Mouse (Mus musculus): ENCODE data around the gene Slc26a8.

Gene Slc26a8

DNA sequence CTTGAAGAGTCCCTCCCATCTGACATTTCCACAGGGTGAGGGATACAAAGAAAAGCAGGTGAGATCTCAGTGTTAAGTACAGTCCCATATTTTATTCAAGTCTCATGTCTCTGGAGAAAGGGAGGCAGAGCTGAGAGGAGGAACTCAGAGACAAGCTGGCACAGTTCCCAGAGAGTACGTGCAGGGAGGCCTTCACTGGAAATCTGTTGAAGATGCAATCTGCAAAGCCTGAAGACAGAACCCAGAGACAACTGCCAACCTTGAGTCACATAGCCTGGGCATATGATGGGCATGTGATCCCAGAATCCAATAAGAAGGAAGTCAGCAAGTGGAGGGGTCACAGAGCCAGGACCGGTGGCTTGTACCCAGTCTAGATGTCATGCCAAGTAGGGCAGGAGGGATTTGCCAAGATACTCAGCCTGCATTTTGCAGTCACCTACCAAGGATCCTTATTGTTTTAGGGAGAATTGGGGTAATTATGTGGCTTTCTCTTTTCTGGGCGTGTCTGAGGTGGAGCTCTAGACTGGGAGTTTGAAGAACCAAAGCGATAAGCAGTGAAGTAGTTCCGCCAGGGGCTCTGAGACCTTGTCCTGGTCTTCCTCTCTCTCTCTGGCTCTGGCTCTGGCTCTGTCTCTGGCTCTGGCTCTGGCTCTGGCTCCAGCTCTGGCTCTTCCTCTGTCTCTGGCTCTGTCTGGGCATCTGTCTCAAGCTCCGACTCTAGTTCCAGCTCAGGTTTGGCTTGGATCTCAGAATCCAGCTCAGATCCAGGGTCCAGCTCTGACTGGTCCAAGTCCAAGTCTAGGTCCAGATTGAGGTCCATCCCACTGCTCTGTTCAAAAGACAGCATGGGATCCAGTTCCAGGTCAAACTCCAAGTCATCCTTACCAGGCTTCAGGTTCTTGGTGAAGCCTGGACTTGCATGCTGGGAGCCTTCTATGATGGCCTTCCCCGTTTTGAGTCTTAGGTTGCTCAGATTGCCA, 52.0 kb downstream of the Slc26a8 start:
- DNase-seq: peak; percentile 27

DNA sequence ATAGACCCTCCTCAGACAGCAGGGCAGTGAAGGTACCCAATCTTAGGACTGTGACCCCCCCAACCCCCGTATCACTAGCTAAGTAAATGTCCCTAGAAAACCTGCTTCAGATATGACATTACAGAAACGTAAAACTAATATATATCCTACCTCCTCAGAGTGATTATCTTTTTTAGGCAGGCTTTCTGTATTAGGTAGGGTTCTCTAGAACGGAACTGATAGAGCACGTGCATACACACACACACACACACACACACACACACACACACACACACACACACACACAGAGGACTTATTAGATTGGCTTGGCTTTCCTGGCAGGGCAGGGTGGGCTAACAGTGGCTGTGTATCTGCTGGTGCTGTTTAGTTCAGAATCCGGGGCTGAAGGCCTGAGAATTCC, 54.2 kb downstream of the Slc26a8 start:
- DNase-seq: no peak

DNA sequence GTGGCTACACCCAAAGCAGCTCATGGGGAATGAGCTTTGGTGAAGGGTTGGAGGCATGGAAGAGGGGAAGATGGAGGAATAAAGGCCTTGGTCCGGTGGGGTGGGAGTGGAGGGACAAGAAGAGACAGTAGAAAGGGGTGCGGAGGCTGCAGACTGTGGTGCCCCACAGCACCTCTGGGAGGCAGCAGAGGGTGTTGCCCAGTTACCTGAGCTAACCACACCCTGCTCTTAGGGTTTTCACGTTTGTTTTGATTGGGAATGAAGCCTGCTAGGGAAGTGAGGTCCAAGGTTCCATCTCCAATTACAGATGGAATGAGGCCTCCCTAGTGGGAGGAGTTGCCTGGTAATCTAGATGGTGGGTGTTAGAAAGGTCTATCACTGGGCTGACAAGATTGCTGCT, 60.9 kb downstream of the Slc26a8 start:
- no peak for DNase-seq

DNA sequence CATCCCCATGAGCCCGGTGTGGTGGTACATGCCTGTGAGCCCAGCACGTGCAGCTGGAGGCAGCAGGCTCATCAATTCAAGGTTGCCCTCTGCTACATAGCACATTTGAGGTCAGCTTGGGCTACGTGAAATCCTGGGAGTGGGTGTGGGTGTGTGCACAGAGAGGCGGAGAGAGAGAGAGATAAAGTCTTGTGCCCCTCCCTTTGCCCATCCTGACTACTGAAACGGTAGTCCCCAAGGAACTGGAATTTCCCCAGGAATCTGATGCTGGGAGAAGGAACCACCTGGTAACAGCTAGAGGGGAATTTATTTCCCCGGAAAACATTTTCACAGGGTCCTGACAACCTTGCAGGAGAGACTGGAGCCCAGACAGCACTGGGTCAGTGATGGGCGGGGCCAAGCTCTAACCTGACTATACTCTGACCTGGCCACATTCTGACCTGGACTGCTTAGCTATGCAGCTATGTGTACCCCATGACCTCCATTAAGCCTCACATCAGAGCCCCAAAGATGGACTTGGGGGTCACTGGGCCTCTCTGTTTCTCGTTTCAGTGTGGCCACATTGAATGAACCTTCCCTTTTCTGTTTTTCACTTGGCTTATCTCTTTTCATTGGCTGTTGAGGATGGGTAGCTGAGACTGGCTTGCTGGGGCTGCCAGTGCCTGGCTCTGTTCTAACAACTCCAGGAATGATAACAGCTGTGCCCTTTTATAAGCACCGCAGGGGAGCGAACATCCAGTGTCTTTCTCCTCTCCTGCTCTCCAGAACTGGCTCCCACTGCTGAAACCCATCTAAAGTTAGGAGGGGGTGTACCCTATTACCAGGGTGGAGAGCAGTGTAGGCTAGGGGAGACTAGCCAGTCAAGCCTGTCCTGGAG, 61.5 kb downstream of the Slc26a8 start:
- DNase-seq: peak; percentile 53

DNA sequence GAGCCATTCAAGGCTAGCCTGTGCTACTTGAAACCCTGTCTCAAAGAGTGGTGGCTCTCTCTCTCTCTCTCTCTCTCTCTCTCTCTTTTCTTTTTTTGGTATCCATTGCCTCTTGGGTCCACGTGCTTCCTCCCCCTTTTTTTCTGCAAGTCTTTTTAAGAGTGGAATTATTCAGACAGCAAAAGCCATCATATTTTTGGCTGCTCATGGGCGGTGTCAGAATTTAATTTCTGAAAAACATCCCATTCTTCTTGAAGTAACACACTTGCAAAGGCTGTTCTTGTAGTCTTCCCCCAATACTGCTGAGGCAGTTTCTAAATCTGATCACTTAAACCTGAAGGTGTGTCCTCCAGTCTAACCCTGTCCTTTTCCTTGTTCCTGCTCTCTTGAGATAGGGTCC, 63.1 kb downstream of the Slc26a8 start:
- no peak for DNase-seq

DNA sequence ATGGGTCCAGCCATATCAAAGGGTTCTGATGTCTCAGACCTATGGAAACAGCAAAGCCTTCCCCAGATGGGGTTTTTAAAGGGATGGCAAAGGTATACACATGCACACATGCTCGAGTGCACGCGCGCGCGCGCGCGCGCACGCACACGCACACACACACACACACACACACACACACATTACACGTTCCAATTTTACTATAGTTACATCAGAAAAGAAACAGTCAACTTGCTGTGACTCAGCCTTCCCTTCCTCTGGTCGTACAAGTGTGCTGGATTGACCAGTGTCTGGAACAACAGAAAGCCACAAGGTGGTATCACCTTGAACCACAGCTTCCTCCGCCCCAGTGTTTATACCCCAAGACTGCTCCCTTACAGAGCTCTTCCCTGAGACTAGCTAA, 64.7 kb downstream of the Slc26a8 start:
- no peak for DNase-seq

DNA sequence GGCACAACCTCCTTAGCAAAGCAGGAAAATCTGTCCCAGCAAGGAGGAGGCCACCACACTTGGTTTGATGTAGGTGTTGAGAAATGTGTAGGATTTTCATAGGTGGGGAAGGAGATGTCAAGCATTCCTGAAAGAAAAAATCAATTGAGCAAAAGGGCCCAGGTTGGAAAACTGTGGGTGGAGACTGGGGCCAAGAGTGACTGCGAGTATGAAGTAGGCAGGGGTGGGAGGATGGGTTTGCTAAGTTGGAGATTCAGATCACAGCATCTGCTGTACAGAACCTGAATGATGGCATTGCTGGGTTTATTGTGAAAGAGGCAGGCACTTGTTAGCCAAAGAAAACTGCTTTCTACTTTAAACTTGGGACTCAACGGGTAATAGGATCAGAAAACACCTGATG, 65.2 kb downstream of the Slc26a8 start:
- DNase-seq: no peak

DNA sequence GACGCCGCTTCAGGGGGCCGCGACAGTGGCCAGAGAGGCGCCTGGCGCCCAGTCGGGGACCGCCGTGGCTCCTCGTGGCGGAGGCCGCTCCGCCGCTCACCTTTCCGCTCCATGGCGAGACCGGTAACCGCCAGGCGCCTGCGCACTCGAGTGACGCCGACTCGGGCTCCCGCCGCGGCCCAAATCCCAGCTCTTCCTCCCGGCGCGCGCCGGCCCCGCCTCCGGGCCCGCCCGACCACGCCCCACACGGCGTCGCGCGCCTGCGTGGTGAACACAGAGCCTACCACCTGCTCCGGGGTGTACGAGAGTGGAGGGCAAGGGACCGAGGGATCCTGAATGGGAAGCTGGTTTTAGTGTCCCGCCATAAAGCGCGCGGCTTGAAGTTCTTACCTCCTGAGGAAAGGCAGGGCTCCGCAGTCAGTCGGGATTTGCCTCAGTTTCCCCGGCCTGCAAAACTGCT, 67.7 kb downstream of the Slc26a8 start, which contains the start of gene Srpk1:
Gene Srpk1, minus strand, starts transcription at position 410 of the 460 bp plus-strand sequence.
- peak; percentile 96 for DNase-seq

DNA sequence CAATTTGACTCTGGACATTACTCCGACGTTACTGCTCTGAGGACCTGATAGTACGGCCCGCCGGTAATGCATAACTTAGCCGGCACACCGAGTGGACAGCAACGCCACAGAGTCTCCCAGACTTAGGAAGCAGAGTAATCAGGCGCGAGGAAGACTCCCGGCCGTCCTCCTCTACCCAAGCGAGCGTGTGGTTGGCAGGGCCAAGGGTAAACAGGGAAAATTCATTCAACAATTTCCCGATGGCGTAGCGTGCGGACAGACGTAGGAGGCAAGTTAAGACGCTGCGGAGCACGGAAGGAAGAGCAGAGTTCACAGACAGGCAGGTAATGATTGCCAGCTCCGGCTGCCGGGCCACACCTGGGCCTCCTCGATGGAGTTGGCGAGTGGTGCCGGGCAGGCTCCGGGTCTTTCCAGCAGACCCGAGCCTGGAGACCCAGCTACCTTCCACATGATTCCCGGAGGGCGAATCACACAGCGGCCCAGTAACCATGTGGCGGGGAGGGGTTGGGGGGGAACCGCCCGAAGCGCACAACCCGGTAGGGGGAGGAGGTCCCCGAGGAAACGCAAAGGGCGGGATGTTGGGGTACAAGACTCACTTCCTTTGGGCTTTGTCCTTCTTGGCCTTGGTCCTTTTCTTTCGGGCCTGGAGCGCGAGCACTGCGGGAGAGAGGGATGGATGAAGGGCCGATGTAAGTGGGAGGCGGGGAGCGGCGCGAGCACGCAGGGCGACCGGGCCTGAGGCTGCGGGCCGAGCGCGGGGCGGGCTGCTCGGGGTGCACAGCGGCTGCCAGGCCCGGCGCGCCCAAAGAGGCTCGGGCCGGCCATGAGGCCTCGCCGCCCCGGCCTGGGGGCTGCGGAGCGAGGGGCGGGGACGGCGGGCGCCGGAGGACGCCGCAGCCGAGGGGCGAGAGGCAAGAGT, 68.4 kb downstream of the Slc26a8 start:
- DNase-seq: peak; percentile 77

DNA sequence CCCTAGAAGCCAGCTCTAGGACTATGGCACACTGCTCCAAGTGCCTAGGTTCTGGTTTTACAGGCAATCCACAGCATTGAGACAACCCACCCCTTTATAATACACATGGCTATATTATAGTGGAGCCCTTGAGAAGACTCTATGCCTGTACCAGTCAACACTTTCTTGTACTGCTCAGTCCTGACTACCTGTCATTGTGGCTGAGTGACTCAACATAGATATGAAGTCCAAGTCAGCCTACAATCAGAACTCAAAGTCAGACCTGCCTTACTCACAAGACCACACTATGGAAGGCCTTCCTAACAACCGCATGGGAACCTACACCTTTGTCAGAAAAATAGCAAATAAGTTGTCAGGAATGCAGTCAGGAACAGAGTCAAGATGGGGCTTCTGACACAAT, 71.3 kb downstream of the Slc26a8 start:
- no peak for DNase-seq

DNA sequence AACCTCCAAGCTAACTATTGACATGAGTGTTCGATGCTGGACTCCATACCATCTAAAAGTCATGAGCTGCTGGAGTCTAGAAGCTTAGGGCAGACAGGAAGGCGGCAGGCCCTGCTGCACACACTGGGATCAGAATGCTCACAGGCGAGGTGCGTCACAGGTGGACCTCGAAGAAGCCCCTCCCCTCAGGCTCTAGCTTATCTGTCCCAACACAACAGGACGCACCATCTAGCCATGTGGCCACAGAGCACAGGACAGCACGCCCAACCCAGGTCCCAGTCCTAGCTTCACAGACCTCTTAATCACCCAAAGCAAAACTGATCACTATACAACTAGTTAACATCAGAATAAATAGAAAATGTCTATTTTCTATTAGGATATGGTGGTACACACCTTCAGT, 71.9 kb downstream of the Slc26a8 start:
- no peak for DNase-seq

DNA sequence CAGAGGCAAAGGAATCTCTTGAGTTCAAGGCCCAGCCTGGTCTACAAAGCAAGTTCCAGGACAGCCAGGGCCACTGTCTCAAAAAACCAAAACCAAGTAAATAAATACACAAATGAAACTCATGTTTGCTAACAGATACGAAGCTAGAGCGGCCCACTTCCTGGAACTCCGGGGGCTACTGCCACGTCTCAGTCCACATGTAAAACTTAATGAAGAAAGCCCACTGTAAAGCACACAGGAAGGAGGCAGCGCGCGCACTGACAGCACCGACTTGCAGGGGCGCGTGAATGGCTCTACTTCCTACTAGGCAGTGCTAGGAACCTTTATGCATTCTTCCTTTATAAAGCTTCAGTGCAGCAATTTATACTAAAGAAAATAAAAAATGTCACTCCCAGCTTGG, 72.4 kb downstream of the Slc26a8 start:
- DNase-seq: no peak

DNA sequence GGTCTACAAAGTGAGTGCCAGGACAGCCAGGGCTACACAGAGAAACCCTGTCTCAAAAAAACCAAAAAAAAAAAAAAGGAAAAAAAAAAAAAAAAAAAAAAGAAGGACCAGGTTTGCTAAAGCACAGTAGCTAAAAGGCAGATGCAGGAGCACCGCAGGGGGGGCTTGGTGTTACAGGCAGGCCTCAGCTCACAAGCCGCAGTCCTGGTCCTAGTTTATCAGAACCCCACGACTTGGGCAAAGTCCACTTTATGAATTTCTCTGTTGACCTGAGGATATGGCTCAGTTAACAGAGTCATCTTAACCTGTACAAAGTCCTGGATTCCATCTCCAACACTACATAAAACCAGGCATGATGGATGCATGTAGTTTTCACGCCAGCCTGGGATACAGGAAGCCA, 74.7 kb downstream of the Slc26a8 start:
- peak; percentile 27 for DNase-seq

DNA sequence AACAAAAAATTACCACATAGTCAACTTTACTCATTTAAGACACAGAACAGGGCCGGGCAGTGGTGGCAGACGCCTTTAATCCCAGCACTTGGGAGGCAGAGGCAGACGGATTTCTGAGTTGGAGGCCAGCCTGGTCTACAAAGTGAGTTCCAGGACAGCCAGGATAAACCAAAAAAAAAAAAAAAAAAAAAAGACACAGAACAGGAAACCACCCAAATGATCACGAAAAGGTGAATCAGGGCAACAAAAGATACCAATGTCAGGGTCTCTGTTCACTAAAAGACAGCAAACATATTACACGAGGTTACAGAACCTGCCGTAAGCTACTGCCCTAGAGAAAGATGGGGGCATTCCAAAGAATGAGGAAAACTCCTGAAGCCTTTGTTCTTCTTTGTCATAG, 76.9 kb downstream of the Slc26a8 start:
- DNase-seq: no peak

DNA sequence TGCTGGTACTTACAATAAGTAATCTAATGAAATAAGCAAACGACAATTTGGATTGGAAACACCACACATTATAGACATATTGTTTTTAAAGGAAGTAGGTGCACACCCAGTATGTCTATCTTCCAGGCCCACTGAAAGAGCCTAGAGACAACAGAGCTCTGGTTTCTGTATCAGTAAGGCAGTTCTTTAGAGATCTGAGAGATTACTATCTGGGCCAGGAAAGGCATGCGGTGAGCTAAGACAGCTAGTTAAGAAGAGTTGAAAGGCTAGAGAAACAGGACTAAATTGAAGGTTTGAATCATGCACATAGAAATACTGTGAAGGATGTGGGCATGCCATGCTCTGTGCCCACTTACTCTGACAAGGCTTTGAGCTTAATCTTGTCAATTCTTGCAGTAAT, 77.4 kb downstream of the Slc26a8 start:
- no peak for DNase-seq

DNA sequence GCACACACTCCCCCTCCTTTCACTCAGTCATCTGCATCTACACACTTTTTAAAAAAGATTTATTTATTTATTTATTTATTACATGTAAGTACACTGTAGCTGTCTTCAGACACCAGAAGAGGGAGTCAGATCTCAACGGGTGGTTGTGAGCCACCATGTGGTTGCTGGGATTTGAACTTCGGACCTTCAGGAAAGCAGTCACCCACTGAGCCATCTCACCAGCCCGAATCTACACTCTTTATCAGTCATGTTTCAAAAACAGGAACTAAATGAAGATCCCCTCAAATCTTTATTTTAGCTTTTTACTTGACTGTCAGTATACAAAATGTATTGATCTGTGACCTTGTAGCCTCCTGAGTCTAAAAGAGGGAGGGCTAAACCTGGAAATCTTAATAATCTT, 80.5 kb downstream of the Slc26a8 start:
- no peak for DNase-seq

DNA sequence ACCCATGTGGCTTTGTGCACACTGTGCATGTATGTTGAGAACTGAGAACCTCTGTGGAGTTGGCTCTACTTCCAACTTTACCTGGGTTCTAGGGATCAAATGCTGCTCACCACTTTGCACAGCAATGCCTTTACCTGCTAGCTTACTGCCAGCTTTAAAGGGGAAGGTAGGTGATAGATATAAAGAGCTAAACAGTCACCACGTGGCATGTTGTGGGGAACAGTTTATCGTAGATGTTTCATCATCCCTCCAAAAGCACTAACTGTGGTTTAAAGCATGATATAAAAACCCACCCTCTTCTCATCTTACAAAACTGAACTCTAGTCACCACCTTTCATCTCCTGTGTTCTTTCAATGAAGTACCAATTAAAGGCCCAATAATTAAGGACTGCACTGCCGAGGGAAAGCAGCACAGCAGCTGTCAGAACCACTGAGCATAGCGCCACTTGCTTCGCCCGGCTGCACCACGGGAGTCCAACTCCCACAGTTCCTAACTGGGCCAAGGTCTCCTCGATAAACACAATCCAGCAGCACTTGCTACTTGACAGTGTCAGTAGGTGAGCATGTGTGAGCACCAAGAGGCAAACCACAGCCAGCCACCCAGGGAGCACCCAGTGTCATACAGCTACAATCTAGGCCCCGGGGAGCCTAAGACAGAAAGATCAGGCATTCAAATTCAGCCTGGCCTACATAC, 88.3 kb downstream of the Slc26a8 start:
- no peak for DNase-seq

DNA sequence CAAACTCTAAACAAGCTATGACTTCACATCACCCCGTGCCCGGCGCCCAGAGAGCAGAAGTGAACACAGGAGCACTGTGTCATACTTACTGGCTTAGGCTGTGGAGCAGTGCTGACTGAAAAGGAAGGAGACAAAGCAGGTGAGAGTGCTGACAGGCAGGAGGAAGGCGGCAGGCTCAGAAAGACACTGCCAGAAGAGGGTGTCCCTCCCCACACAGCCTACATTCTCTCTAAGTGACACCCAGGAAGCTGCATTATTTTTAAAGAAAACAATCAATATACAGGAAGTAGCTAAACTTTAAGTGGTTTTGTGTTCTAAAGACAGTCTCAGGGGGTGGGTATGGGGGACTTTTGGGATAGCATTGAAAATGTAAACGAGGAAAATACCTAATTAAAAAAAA, 89.3 kb downstream of the Slc26a8 start:
- DNase-seq: no peak

DNA sequence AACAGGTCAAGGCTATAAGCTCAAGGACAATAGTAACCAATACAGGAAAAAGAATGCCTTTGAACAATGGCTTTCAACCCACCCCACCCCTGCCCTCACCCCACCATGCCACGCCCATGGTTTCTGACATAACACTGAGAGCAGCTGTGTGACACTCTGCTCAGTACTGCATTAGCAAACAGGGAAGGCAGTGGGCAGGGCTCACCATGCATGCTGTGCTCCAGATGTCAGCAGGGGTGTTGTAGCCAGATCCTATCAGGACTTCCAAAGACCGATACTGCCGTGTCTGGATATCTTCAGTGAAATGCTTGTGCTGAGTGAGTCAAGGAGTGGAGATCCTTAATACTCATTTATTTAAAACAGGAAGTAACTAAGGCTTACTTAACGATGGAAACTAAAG, 96.1 kb downstream of the Slc26a8 start:
- no peak for DNase-seq

DNA sequence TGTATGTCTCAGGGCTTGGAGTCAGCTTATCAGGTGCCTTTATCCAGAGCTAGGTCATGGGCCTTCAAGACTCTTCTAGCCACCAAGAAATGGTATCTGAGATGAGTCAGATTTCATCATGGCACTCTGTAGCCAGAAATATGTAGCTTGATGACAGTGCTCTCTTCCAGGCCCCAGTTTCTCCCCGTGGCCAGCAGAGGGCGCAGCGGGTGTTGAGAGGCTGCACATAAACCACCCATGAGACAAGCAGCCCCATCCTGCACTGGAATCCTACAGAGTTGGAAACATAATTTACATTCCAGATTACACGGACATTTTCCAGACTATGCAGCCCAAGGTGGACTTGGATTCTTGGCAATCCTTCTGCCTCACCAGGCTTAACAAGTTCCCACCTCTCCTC, 97.0 kb downstream of the Slc26a8 start:
- DNase-seq: peak; percentile 77

DNA sequence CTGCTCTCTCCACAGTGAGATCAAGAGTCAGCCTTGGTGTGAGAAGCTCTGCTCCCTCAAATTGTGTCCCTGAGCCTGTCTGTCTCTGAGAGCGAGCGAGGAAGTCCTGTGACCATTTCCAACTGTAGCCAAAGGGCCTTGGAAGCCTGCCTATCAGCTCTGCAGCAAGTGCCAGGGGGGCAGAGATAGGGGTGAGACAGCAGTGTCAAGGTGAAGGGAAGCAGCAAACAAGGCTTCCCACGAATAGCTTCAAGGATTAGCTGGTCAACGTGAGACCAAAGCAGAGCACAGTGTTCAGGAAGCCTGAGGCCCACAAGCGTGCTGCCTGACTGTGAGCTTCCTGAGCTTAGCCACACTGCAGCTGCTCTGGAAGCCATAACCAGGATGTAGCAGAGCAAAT, 98.6 kb downstream of the Slc26a8 start:
- DNase-seq: no peak

DNA sequence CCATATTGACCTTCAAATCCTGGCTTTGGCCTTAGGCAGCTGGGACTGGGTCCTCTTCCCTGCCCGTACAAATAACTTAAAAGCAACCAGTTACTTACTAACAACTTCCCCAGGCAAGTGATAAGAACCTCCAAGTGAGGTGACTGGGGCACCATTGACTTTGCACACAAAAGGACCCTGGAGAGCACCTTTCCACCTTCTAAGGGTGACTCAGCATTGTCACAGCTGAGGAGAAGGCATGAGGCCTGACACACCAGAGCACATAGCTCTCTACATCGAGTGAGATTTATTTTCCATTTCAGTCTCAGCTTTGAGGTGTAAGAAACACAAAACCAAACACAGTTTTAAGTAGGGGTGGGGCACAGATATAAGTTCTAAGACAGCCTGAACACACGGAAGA, 99.4 kb downstream of the Slc26a8 start:
- no peak for DNase-seq
